Mouse (Mus musculus) midbrain, postnatal 0 days (tissue): ENCODE measurements around the gene Cnih2. TPM values are rescaled to one million over a fixed set of nuclear protein-coding genes. Genes with fewer than 3 reads are reported as not detected.

Experiments used
- ATAC-seq: fragments of 200-750 bp; cut with Nextera tagmentation; 2 replicates; pipeline ENCODE4 v1.8.0; 2017; ENCODE audit warnings: moderate number of reproducible peaks, mild to moderate bottlenecking, moderate TSS enrichment, moderate library complexity; ENCODE audit not compliant: low FRiP score
- DNase-seq: peaks from one replicate; pipeline ENCODE4 v3.0.0-alpha.2; 2015; ENCODE audit warnings: low spot score
- H3K27ac ChIP-seq: fragments of 300-500 bp; sonication (generic); 2 replicates; pipeline ENCODE4 v1.5.1; 2014; ENCODE audit warnings: low read depth, mild to moderate bottlenecking, low read length, mixed read lengths
- H3K27me3 ChIP-seq: fragments of 300-500 bp; sonication (generic); 2 replicates; pipeline ENCODE4 v1.6.1; 2014; ENCODE audit warnings: low read length, control low read depth, mixed read lengths; ENCODE audit not compliant: insufficient read depth
- H3K36me3 ChIP-seq: fragments of 300-500 bp; sonication (generic); 2 replicates; pipeline ENCODE4 v1.6.1; 2014; ENCODE audit warnings: low read length, control low read depth, mixed read lengths; ENCODE audit not compliant: insufficient read depth
- H3K4me1 ChIP-seq: fragments of 300-500 bp; sonication (generic); 2 replicates; pipeline ENCODE4 v1.6.1; 2014; ENCODE audit warnings: mild to moderate bottlenecking, control low read depth, antibody characterized with exemption, low read length, mixed read lengths; ENCODE audit not compliant: insufficient read depth
- H3K4me2 ChIP-seq: fragments of 300-500 bp; sonication (generic); 2 replicates; pipeline ENCODE4 v1.6.1; 2014; ENCODE audit warnings: low read depth, mild to moderate bottlenecking, low read length, mixed read lengths; ENCODE audit not compliant: poor library complexity, severe bottlenecking
- H3K4me3 ChIP-seq: fragments of 300-500 bp; sonication (generic); 2 replicates; pipeline ENCODE4 v1.5.1; 2014; ENCODE audit warnings: low read depth, mild to moderate bottlenecking, low read length, moderate library complexity
- H3K9ac ChIP-seq: fragments of 300-500 bp; sonication (generic); replicated peaks from 2 replicates; pipeline ENCODE4 v1.6.1; 2014; ENCODE audit warnings: mild to moderate bottlenecking, low read length, moderate library complexity, mixed read lengths; ENCODE audit not compliant: poor library complexity, severe bottlenecking
- H3K9me3 ChIP-seq: fragments of 300-500 bp; sonication (generic); 2 replicates; pipeline ENCODE4 v1.6.1; 2016; ENCODE audit warnings: low read length, control low read depth
- CTCF ChIP-seq: IDR thresholded peaks from 2 replicates; pipeline ENCODE4 v1.5.1; 2016; ENCODE audit warnings: antibody characterized with exemption, mild to moderate bottlenecking
- WGBS: fragments of 180-500 bp; shearing (Covaris S2); extraction: QIAGEN DNeasy Blood & Tissue Kit; methylation state at CpG from one replicate; pipeline ENCODE4 v1.1.7; 2014; 5-methylcytosine and 5-hydroxymethylcytosine counted together
- polyA plus RNA-seq: library from polyadenylated mRNA; unstranded; fragments of >200 nt; fragmentation: Nextera tagmentation; extraction: Ambion mirVana; gene quantifications from 2 replicates; pipeline ENCODE4 v1.2.1, GENCODE M21; 2015
- total RNA-seq: library from RNA; depleted of rRNA; stranded (reverse); fragments of >200 nt; gene quantifications from 2 replicates; pipeline ENCODE4 v1.2.3, GENCODE M21; 2014

The Cnih2 gene
- total and polyA plus RNA-seq, 2 experiments from 2014 or later = 553 to 753 TPM

DNA sequence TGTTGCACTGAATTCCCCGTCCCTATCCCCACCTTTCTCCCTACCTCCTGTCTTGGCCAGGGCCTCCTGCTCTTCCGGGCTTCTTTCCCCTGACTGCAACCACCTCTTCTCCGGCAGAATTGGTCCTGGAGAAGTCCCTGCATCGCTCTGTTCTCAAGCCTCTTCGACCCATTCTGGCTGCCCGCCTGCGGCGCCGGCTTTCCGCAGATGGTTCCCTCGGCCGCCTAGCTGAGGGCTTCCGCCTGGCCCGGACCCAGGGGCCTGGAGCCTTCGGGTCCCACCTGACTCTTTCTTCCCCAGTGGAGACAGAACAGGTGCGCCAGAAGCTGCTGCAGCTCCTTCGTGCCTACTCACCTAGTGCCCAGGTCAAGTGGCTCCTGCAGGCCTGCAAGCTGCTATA is 45.5 kb downstream of the Cnih2 start:
- WGBS = 57% methylated on average over 17 of the region's 17 CpGs
- H3K27ac ChIP-seq = no peak overlapping the region
- peaks cover 15% of the 10 kb centered on the region for H3K36me3 ChIP-seq
- DNase-seq (no peak), ATAC-seq (no peak)
- no peak for TF ChIP-seq CTCF
- H3K9ac ChIP-seq = no peak overlapping the region
- H3K27me3 ChIP-seq = peaks cover 23% of the 10 kb centered on the region; the same call in 1 of the 2 replicates
- H3K4me3 ChIP-seq = no peak overlapping the region
- H3K9me3 ChIP-seq = no peaks in the 10 kb centered on the region
- H3K4me2 ChIP-seq = no peak overlapping the region
- peaks cover 3% of the 10 kb centered on the region for H3K4me1 ChIP-seq

DNA sequence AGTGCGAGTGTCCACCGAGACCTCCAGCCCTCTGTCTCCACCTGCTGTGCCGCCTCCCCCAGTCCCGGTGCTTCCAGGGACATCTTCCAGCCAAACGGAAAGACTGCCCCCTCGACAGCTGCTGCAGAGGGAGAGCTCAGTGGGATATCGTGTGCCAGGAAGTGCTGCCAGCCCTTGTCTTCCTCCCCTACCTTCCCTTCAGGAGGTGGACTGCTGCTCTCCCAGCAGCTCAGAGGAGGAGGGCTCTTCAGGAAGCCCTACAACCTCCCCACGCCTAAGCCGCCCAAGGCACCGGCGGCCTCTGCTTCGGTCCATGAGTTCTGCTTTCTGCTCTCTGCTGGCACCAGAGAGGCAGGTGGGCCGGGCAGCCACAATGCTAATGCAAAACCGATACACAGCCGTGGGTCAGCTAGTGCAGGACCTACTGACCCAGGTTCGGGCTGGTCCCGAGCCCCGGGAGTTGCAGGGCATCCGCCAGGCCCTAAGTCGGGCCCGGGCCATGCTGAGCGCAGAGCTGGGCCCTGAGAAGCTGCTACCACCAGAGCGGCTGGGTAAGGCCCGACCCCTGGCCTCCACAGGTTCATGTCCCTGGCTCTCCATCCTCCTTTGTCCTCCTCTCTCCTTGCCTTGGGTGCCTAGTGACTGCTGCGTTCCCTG is 46.0 kb downstream of the Cnih2 start:
- 32% methylated on average over 25 of the region's 25 CpGs for WGBS
- H3K4me2 ChIP-seq = no peak overlapping the region
- peaks cover 23% of the 10 kb centered on the region; the same call in 1 of the 2 replicates for H3K27me3 ChIP-seq
- no peak for TF ChIP-seq CTCF
- H3K9ac ChIP-seq = no peak overlapping the region
- peaks cover 20% of the 10 kb centered on the region for H3K36me3 ChIP-seq
- DNase-seq = no peak
- H3K27ac ChIP-seq = no peak overlapping the region
- no peak for ATAC-seq
- no peaks in the 10 kb centered on the region for H3K9me3 ChIP-seq
- no peak overlapping the region for H3K4me3 ChIP-seq
- H3K4me1 ChIP-seq = peaks cover 3% of the 10 kb centered on the region

- Histone ChIP-seq H3K4me1 (peaks cover 3% of the 10 kb centered on the region), H3K9ac (no peak overlapping the region), H3K36me3 (peaks cover 26% of the 10 kb centered on the region), H3K27ac (no peak overlapping the region), H3K4me2 (no peak overlapping the region), H3K9me3 (no peaks in the 10 kb centered on the region), H3K27me3 (peaks cover 23% of the 10 kb centered on the region; the same call in 1 of the 2 replicates), H3K4me3 (no peak overlapping the region)
- WGBS = 44% methylated on average over 3 of the region's 3 CpGs
- no peak for DNase-seq
- ATAC-seq = no peak
- TF ChIP-seq CTCF = no peak
Observed at GRCm38 (mm10) chr19:5051515-5051914, 46.8 kb downstream of the Cnih2 start.

DNA sequence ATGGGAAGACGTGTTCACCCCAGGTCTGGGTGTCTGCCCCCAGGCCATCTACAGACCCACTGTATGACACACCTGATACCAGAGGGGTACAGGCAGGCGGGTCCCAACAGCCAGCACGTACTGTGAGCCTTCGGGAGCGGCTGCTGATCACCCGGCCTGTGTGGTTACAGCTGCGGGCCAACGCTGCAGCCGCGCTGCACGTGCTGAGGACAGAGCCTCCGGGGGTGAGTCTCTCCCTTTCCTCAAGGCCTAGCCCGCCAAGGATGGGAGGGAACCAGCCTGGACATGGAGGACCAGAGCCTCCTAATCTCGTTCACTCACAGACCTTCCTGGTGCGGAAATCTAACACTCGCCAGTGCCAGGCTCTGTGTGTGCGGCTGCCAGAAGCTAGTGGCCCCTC is 47.3 kb downstream of the Cnih2 start:
- Histone ChIP-seq H3K36me3 (peaks cover 30% of the 10 kb centered on the region), H3K9ac (no peak overlapping the region), H3K4me2 (peak overlapping the region; percentile 10; the same call in 1 of the 2 replicates), H3K27ac (no peak overlapping the region), H3K27me3 (peaks cover 23% of the 10 kb centered on the region; the same call in 1 of the 2 replicates), H3K4me3 (no peak overlapping the region), H3K4me1 (peaks cover 3% of the 10 kb centered on the region), H3K9me3 (no peaks in the 10 kb centered on the region)
- no peak for TF ChIP-seq CTCF
- no peak for DNase-seq
- no peak for ATAC-seq
- 14% methylated on average over 17 of the region's 17 CpGs for WGBS

DNA sequence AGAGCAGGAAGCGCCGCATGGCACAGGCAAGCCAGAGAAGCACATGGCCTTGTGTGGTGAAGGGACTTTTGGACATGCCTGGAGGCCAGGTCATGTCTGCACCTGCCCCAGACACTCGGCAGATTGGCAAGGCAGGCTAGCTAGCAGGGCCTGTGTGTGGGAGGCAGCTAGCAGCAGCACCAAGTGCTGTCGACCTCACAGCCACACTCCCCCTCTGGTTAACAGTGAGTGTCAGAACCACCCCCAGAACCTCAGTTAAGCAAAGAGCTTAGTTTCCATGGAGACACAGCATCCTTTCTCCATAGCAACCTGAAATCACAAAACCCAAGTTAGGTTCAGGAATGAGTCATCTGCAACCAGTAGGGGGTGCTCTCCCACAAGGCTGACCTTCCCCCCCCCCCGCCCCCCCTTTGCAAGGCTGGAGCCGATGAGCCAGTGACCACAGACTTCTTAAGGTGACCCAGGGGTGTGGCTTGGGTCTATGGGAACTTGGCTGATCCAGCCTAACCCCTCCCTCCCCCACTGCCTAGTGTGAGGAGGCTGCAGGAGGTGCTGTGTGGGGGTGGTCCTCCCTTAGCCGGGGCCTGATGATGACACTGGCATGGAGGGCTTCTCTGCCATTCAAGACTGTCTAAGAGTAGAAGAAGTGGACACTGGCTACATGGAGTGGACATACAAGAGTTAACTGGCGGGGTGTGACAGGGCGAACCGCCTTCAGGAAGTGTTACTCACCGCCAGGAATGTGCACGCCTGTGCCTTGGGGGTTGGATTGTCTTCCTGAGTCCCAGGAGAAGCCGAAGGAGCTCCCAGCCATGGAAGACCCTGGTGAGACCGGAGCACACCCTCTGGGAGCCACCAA is 48.0 kb downstream of the Cnih2 start, which contains the start of gene Rin1:
TSS of gene Rin1 (plus strand) at position 435 of the 859 bp plus-strand sequence.
- peaks cover 23% of the 10 kb centered on the region; the same call in 1 of the 2 replicates for H3K27me3 ChIP-seq
- H3K4me1 ChIP-seq = peaks cover 3% of the 10 kb centered on the region
- H3K9ac ChIP-seq = 0 out of 2 replicates have a peak within 1 kb of the TSS, but pooled peaks have one; percentile 33
- no peak within 1 kb of the TSS for H3K4me3 ChIP-seq
- no peaks in the 10 kb centered on the region for H3K9me3 ChIP-seq
- ATAC-seq (peak; percentile 55), DNase-seq (peak; percentile 66)
- H3K27ac ChIP-seq = no peak within 1 kb of the TSS
- WGBS = 16% methylated on average over 13 of the region's 14 CpGs
- peaks cover 34% of the 10 kb centered on the region for H3K36me3 ChIP-seq
- H3K4me2 ChIP-seq = peak within 1 kb of the TSS; percentile 10; the same call in 1 of the 2 replicates
- peak; percentile 75 for TF ChIP-seq CTCF

DNA sequence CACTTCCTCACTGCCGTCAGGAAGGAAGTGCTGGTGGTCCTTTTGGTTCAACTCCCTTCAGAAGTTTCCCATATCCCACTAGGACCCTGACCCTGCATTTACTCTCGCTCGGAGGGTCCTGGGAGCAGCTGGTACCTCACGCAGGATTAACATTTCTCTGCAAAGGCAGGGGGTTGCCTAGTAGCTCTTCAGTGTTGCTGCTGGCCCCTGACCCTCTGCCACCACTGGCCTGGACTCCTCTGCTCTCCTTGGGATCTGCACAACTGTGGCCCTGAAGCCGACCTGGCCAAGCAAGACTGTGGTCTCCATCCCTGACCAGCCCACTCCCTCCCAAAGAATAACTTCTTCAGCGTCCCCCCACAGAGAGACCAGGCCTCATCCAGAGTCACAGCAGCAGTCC is 49.0 kb downstream of the Cnih2 start:
- H3K9ac ChIP-seq = 0 out of 2 replicates have a peak overlapping the region, but pooled peaks have one; percentile 33
- WGBS = 45% methylated on average over 6 of the region's 6 CpGs
- peaks cover 23% of the 10 kb centered on the region; the same call in 1 of the 2 replicates for H3K27me3 ChIP-seq
- no peak overlapping the region for H3K4me3 ChIP-seq
- TF ChIP-seq CTCF = no peak
- H3K36me3 ChIP-seq = peaks cover 34% of the 10 kb centered on the region
- H3K4me2 ChIP-seq = no peak overlapping the region
- peaks cover 3% of the 10 kb centered on the region for H3K4me1 ChIP-seq
- H3K27ac ChIP-seq = no peak overlapping the region
- ATAC-seq = no peak
- H3K9me3 ChIP-seq = no peaks in the 10 kb centered on the region
- no peak for DNase-seq
